Mouse (Mus musculus): Measurements from ENCODE around the gene Nrxn1. TPM values are rescaled to one million over a fixed set of nuclear protein-coding genes. Genes with fewer than 3 reads are reported as not detected.

Gene Nrxn1
- total and polyA plus RNA-seq, 3 experiments: 0.22 TPM; not detected in 2

GRCm38 (mm10) chr17:90130836-90131235, 962.0 kb downstream of the Nrxn1 start:
- no peak for ATAC-seq (ENCODE audit: extremely low read depth, insufficient number of reproducible peaks, low FRiP score, poor library complexity, severe bottlenecking)
- Histone ChIP-seq H3K36me3 (replicated peaks) (no peaks in the 10 kb centered on the region), H3K4me3 (ENCODE audit: low read depth, low read length) (no peak overlapping the region), H3K27me3 (ENCODE audit: insufficient read depth, low read length) (no peaks in the 10 kb centered on the region), H3K4me1 (ENCODE audit: insufficient read depth, low read depth, low read length) (no peaks in the 10 kb centered on the region), H3K9me3 (replicated peaks) (no peaks in the 10 kb centered on the region)
- no peak for DNase-seq (ENCODE audit: low spot score)
- no peak for TF ChIP-seq GATA2 (IDR thresholded peaks at IDR 0.05; ENCODE audit: borderline replicate concordance, low read depth, low read length)
- no peak for TF ChIP-seq TAL1 (conservative IDR thresholded peaks at IDR 0.05; ENCODE audit: low read depth, low read length)
- TF ChIP-seq POLR2AphosphoS5 (IDR thresholded peaks at IDR 0.05; ENCODE audit: insufficient replicate concordance, low read depth, low read length): no peak
- TF ChIP-seq CTCF (IDR thresholded peaks at IDR 0.05; ENCODE audit: low read depth, low read length): no peak
- TF ChIP-seq GATA1 (IDR thresholded peaks at IDR 0.05; ENCODE audit: borderline replicate concordance, low read length): no peak

- no peaks in the 10 kb centered on the region for H3K4me1 ChIP-seq (ENCODE audit: insufficient read depth, low read depth, low read length)
- H3K9me3 ChIP-seq (replicated peaks): no peaks in the 10 kb centered on the region
- no peak overlapping the region for H3K4me3 ChIP-seq (ENCODE audit: low read depth, low read length)
- H3K27me3 ChIP-seq (ENCODE audit: insufficient read depth, low read length): no peaks in the 10 kb centered on the region
- no peaks in the 10 kb centered on the region for H3K36me3 ChIP-seq (replicated peaks)
- ATAC-seq (ENCODE audit: extremely low read depth, insufficient number of reproducible peaks, low FRiP score, poor library complexity, severe bottlenecking): no peak
- TF ChIP-seq TAL1 (conservative IDR thresholded peaks at IDR 0.05; ENCODE audit: low read depth, low read length) (no peak), GATA1 (IDR thresholded peaks at IDR 0.05; ENCODE audit: borderline replicate concordance, low read length) (no peak), CTCF (IDR thresholded peaks at IDR 0.05; ENCODE audit: low read depth, low read length) (no peak), POLR2AphosphoS5 (IDR thresholded peaks at IDR 0.05; ENCODE audit: insufficient replicate concordance, low read depth, low read length) (no peak), GATA2 (IDR thresholded peaks at IDR 0.05; ENCODE audit: borderline replicate concordance, low read depth, low read length) (no peak)
- DNase-seq (ENCODE audit: low spot score): no peak
These were observed 963.7 kb downstream of the Nrxn1 start for GRCm38 (mm10) chr17:90129183-90129582.

- Histone ChIP-seq H3K27me3 (ENCODE audit: insufficient read depth, low read length) (no peaks in the 10 kb centered on the region), H3K9me3 (replicated peaks) (no peaks in the 10 kb centered on the region)
- ATAC-seq (ENCODE audit: extremely low read depth, insufficient number of reproducible peaks, low FRiP score, poor library complexity, severe bottlenecking): no peak
These were observed 965.3 kb downstream of the Nrxn1 start for GRCm38 (mm10) chr17:90127561-90127960.

DNA sequence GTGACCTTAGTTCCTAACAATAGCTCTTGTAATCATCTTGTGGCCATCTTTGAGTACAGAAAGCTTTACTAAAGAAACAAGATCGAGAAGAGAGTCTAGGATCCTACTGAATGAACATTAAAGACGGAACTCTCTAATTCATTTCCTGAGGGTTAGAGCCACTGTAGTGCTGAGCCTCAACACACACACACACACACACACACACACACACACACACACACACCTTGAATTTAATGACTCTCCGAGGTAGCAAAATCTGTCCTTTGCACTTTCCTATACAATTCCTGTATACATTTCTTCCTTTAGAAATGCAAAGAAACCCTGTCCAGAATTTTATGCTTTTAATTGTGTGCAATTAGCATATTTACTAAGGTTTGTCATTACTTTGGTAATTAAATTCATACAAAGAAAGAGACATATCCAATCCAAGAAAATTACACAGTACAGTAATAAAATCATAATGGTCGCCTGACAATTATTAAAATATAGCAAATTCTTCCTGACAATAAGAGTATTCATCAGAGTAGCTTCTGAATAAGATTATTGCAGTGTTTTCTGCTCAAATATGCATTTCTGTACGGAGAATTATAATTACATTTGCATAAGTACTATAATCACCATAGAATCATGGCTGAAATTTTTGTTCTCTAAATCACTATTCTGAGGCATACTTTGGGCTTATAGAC, 969.9 kb downstream of the Nrxn1 start:
- Histone ChIP-seq H3K27me3 (ENCODE audit: insufficient read depth, low read length) (no peaks in the 10 kb centered on the region), H3K4me1 (ENCODE audit: insufficient read depth, low read depth, low read length) (no peaks in the 10 kb centered on the region), H3K36me3 (replicated peaks) (no peaks in the 10 kb centered on the region), H3K4me3 (ENCODE audit: low read depth, low read length) (no peak overlapping the region), H3K9me3 (replicated peaks) (no peaks in the 10 kb centered on the region)
- no peak for ATAC-seq (ENCODE audit: extremely low read depth, insufficient number of reproducible peaks, low FRiP score, poor library complexity, severe bottlenecking)
- DNase-seq (ENCODE audit: low spot score): no peak
- TF ChIP-seq GATA1 (IDR thresholded peaks at IDR 0.05; ENCODE audit: borderline replicate concordance, low read length) (no peak), TAL1 (conservative IDR thresholded peaks at IDR 0.05; ENCODE audit: low read depth, low read length) (no peak), POLR2AphosphoS5 (IDR thresholded peaks at IDR 0.05; ENCODE audit: insufficient replicate concordance, low read depth, low read length) (no peak), CTCF (IDR thresholded peaks at IDR 0.05; ENCODE audit: low read depth, low read length) (no peak), GATA2 (IDR thresholded peaks at IDR 0.05; ENCODE audit: borderline replicate concordance, low read depth, low read length) (no peak)

More at GRCm38 (mm10) chr17:90127561-90127960, 965.3 kb downstream of the Nrxn1 start:
- TF ChIP-seq POLR2AphosphoS5 (IDR thresholded peaks at IDR 0.05; ENCODE audit: insufficient replicate concordance, low read depth, low read length) (no peak), GATA1 (IDR thresholded peaks at IDR 0.05; ENCODE audit: borderline replicate concordance, low read length) (no peak), TAL1 (conservative IDR thresholded peaks at IDR 0.05; ENCODE audit: low read depth, low read length) (no peak), CTCF (IDR thresholded peaks at IDR 0.05; ENCODE audit: low read depth, low read length) (no peak), GATA2 (IDR thresholded peaks at IDR 0.05; ENCODE audit: borderline replicate concordance, low read depth, low read length) (no peak)
- no peak for DNase-seq (ENCODE audit: low spot score)
- H3K4me1 ChIP-seq (ENCODE audit: insufficient read depth, low read depth, low read length): no peaks in the 10 kb centered on the region
- H3K36me3 ChIP-seq (replicated peaks): no peaks in the 10 kb centered on the region
- H3K4me3 ChIP-seq (ENCODE audit: low read depth, low read length): no peak overlapping the region

DNA sequence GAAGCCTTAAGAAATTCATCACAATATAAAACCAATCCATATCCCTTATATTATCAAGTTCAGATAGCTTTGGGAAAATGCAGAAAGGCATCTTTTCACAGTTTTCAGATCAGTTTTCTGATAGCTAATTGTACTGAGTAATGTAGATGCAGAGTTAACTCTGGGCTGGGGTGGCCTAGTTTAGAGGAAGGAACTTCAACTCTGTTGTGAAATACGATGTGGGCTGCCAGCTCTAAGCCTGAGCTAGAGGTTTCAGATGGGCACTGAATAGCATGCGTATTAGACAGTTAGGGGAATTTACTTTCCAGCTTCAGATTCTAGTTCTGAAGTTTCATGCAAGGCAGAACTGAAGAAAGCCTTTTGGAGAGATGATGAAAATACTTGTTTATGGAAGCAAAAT, 976.6 kb downstream of the Nrxn1 start:
- H3K4me3 ChIP-seq (ENCODE audit: low read depth, low read length): no peak overlapping the region
- H3K9me3 ChIP-seq (replicated peaks): no peaks in the 10 kb centered on the region
- DNase-seq (ENCODE audit: low spot score) (no peak), ATAC-seq (ENCODE audit: extremely low read depth, insufficient number of reproducible peaks, low FRiP score, poor library complexity, severe bottlenecking) (no peak)
- TF ChIP-seq CTCF (IDR thresholded peaks at IDR 0.05; ENCODE audit: low read depth, low read length): no peak
- TF ChIP-seq GATA1 (IDR thresholded peaks at IDR 0.05; ENCODE audit: borderline replicate concordance, low read length): no peak
- no peak for TF ChIP-seq TAL1 (conservative IDR thresholded peaks at IDR 0.05; ENCODE audit: low read depth, low read length)
- no peak for TF ChIP-seq POLR2AphosphoS5 (IDR thresholded peaks at IDR 0.05; ENCODE audit: insufficient replicate concordance, low read depth, low read length)
- no peak for TF ChIP-seq GATA2 (IDR thresholded peaks at IDR 0.05; ENCODE audit: borderline replicate concordance, low read depth, low read length)
- no peaks in the 10 kb centered on the region for H3K36me3 ChIP-seq (replicated peaks)
- no peaks in the 10 kb centered on the region for H3K4me1 ChIP-seq (ENCODE audit: insufficient read depth, low read depth, low read length)
- H3K27me3 ChIP-seq (ENCODE audit: insufficient read depth, low read length): no peaks in the 10 kb centered on the region

DNA sequence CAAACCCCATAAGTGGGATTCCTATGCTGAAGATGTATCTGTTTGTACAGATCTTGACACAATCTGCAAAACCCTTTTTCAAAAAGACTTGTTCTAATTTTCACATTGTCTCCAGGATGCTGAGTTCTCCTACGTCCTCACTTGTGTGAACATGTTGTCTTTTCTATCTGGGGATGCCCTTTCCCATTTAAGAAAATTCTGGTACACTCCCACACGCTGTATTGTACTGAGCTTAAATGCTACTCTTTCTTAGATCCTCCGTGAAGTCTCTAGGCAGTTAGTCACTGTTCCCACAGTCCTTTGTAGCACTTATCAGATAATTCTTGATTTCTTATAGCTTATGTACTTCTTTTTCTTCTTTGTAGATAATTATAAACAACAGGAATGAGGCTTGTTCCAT, 997.9 kb downstream of the Nrxn1 start:
- Histone ChIP-seq H3K9me3 (replicated peaks) (no peaks in the 10 kb centered on the region), H3K36me3 (replicated peaks) (no peaks in the 10 kb centered on the region), H3K4me1 (ENCODE audit: insufficient read depth, low read depth, low read length) (no peaks in the 10 kb centered on the region), H3K4me3 (ENCODE audit: low read depth, low read length) (no peak overlapping the region), H3K27me3 (ENCODE audit: insufficient read depth, low read length) (no peaks in the 10 kb centered on the region)
- no peak for DNase-seq (ENCODE audit: low spot score)
- TF ChIP-seq GATA2 (IDR thresholded peaks at IDR 0.05; ENCODE audit: borderline replicate concordance, low read depth, low read length) (no peak), TAL1 (conservative IDR thresholded peaks at IDR 0.05; ENCODE audit: low read depth, low read length) (no peak), GATA1 (IDR thresholded peaks at IDR 0.05; ENCODE audit: borderline replicate concordance, low read length) (no peak), POLR2AphosphoS5 (IDR thresholded peaks at IDR 0.05; ENCODE audit: insufficient replicate concordance, low read depth, low read length) (no peak), CTCF (IDR thresholded peaks at IDR 0.05; ENCODE audit: low read depth, low read length) (no peak)
- ATAC-seq (ENCODE audit: extremely low read depth, insufficient number of reproducible peaks, low FRiP score, poor library complexity, severe bottlenecking): no peak

All from G1E (cell line).